Comparison of ENCODE assay signal across 1 mouse cellular context in the genomic region with DNA sequence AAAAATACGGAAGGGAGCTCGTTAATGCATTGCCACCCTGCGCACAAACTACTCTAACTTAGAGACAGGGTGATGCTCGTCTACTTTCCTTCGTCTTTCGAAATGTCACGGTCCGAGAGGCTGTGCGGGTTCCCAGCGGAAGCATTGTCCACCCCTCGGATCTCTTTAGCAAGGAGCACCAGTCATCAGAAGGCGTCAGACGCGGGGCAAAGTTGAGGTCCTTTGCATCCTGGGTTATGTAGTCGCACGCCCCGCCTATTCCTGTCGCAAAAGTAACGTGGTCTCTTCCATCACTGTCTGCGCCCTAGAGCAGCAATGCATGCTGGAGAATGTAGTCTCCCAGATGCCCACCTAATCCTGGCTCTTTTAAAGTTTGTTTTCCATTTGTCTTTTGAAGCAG.
TF ChIP-seq lines count a peak whose summit lies in the region.

No protein-coding gene starts in this region.

TF ChIP-seq in CH12.LX, 34 proteins besides CTCF, POLR2A, EP300 and RAD21 (continued from another document):
- TF ChIP-seq MAZ (IDR thresholded peaks at IDR 0.05; ENCODE audit: low read depth, low read length): peak; percentile 89
- no peak; the same call in 1 of the 2 replicates for TF ChIP-seq POLR2AphosphoS2 (IDR thresholded peaks at IDR 0.05; ENCODE audit: low read depth, low read length)
- peak; percentile 23; the same call in 1 of the 2 replicates for TF ChIP-seq ZNF384 (IDR thresholded peaks at IDR 0.05; ENCODE audit: low read depth, low read length)
- TF ChIP-seq E2F4 (IDR thresholded peaks at IDR 0.05; ENCODE audit: insufficient replicate concordance, low read depth, low read length): peak; percentile 74; the same call in 1 of the 2 replicates
- peak; percentile 74 for TF ChIP-seq IRF4 (IDR thresholded peaks at IDR 0.05; ENCODE audit: low read depth, low read length)
- peak; percentile 86 for TF ChIP-seq ELF1 (IDR thresholded peaks at IDR 0.05; ENCODE audit: low read depth, low read length)
- TF ChIP-seq BHLHE40 (IDR thresholded peaks at IDR 0.05; ENCODE audit: low read depth, low read length): peak; percentile 42; the same call in 1 of the 2 replicates
- no peak; the same call in 1 of the 2 replicates for TF ChIP-seq ZKSCAN1 (IDR thresholded peaks at IDR 0.05; ENCODE audit: borderline replicate concordance, low read depth, low read length)
- TF ChIP-seq MEF2A (IDR thresholded peaks at IDR 0.05; ENCODE audit: borderline replicate concordance, low read depth, low read length): peak; percentile 70
- peak; percentile 85 for TF ChIP-seq MXI1 (IDR thresholded peaks at IDR 0.05; ENCODE audit: low read depth, low read length)
- TF ChIP-seq CHD1 (IDR thresholded peaks at IDR 0.05; ENCODE audit: low read depth, low read length): 0 out of 2 replicates have a peak, but pooled peaks have one; percentile 30
- TF ChIP-seq PAX5 (IDR thresholded peaks at IDR 0.05; ENCODE audit: low read length): no peak
- peak; percentile 83 for TF ChIP-seq MAX (IDR thresholded peaks at IDR 0.05; ENCODE audit: low read length)
- TF ChIP-seq KAT2A (IDR thresholded peaks at IDR 0.05; ENCODE audit: insufficient replicate concordance, low read length): peak; percentile 100
- peak; percentile 82 for TF ChIP-seq TCF12 (IDR thresholded peaks at IDR 0.05; ENCODE audit: low read depth, low read length)
- TF ChIP-seq ETS1 (conservative IDR thresholded peaks at IDR 0.05; ENCODE audit: low read depth, low read length): peak; percentile 30; the same call in 1 of the 2 replicates
- no peak for TF ChIP-seq RCOR1 (conservative IDR thresholded peaks at IDR 0.05; ENCODE audit: low read depth, low read length)
- TF ChIP-seq ZC3H11A (IDR thresholded peaks at IDR 0.05; ENCODE audit: low read depth, low read length): no peak; the same call in 1 of the 2 replicates
- TF ChIP-seq CHD2 (IDR thresholded peaks at IDR 0.05; ENCODE audit: low read length): peak; percentile 75
- no peak; the same call in 1 of the 2 replicates for TF ChIP-seq UBTF (IDR thresholded peaks at IDR 0.05; ENCODE audit: low read depth, low read length)
- peak; percentile 91 for TF ChIP-seq TBP (conservative IDR thresholded peaks at IDR 0.05; ENCODE audit: low read depth, low read length)
- TF ChIP-seq NELFE (IDR thresholded peaks at IDR 0.05; ENCODE audit: low read depth, low read length): peak; percentile 91
- peak; percentile 97 for TF ChIP-seq SIN3A (IDR thresholded peaks at IDR 0.05; ENCODE audit: low read length)
- TF ChIP-seq USF2 (conservative IDR thresholded peaks at IDR 0.05; ENCODE audit: low read depth, low read length): peak; percentile 70
- peak; percentile 96; the same call in 1 of the 2 replicates for TF ChIP-seq GABPA (IDR thresholded peaks at IDR 0.05; ENCODE audit: insufficient replicate concordance, low read depth, low read length)
- TF ChIP-seq SMC3 (IDR thresholded peaks at IDR 0.05; ENCODE audit: low read depth, low read length): no peak
- peak; percentile 6; the same call in 1 of the 2 replicates for TF ChIP-seq JUN (IDR thresholded peaks at IDR 0.05; ENCODE audit: insufficient read depth, low read depth, low read length)
- no peak for TF ChIP-seq MAFK (IDR thresholded peaks at IDR 0.05; ENCODE audit: insufficient replicate concordance, low read length)
